Mouse (Mus musculus) liver, embryonic 11.5 days (tissue): ENCODE results near the gene Cdc42ep4. TPM values are rescaled to one million over a fixed set of nuclear protein-coding genes. Genes with fewer than 3 reads are reported as not detected.

Source experiments
- ATAC-seq: fragments of 200-750 bp; cut with Nextera tagmentation; replicated peaks from 2 replicates; pipeline ENCODE4 v1.8.0; 2017; ENCODE audit warnings: moderate number of reproducible peaks, mild to moderate bottlenecking, moderate TSS enrichment, moderate library complexity; ENCODE audit not compliant: low FRiP score
- DNase-seq: peaks from one replicate; pipeline ENCODE4 v3.0.0-alpha.2; 2017; ENCODE audit warnings: low spot score
- H3K27ac ChIP-seq: fragments of 300-500 bp; sonication (generic); 2 replicates; pipeline ENCODE4 v1.5.1; 2014; ENCODE audit warnings: mild to moderate bottlenecking, low read depth, low read length, control low read depth
- H3K27me3 ChIP-seq: fragments of 300-500 bp; sonication (generic); replicated peaks from 2 replicates; pipeline ENCODE4 v1.6.1; 2014; ENCODE audit warnings: low read length, mixed read lengths; ENCODE audit not compliant: control insufficient read depth, insufficient read depth
- H3K36me3 ChIP-seq: fragments of 300-500 bp; sonication (generic); 2 replicates; pipeline ENCODE4 v1.6.1; 2014; ENCODE audit warnings: mild to moderate bottlenecking, low read length, moderate library complexity, mixed read lengths; ENCODE audit not compliant: control insufficient read depth, insufficient read depth
- H3K4me1 ChIP-seq: fragments of 300-500 bp; sonication (generic); replicated peaks from 2 replicates; pipeline ENCODE4 v1.6.1; 2014; ENCODE audit warnings: low read length, mixed read lengths; ENCODE audit not compliant: control insufficient read depth, insufficient read depth
- H3K4me2 ChIP-seq: fragments of 300-500 bp; sonication (generic); 2 replicates; pipeline ENCODE4 v1.6.1; 2014; ENCODE audit warnings: mild to moderate bottlenecking, control low read depth, moderate library complexity
- H3K4me3 ChIP-seq: fragments of 300-500 bp; sonication (generic); 2 replicates; pipeline ENCODE4 v1.5.1; 2014; ENCODE audit warnings: low read depth, low read length, control low read depth
- H3K9ac ChIP-seq: fragments of 300-500 bp; sonication (generic); 2 replicates; pipeline ENCODE4 v1.6.1; 2014; ENCODE audit warnings: low read depth, low read length, control low read depth
- H3K9me3 ChIP-seq: fragments of 300-500 bp; sonication (generic); 2 replicates; pipeline ENCODE4 v1.6.1; 2016; ENCODE audit warnings: low read length, inconsistent platforms, mixed read lengths; ENCODE audit not compliant: control insufficient read depth
- WGBS: fragments of 180-500 bp; shearing (Covaris S2); extraction: QIAGEN DNeasy Blood & Tissue Kit; methylation state at CpG from one replicate; pipeline ENCODE4 v1.1.7; 2014; 5-methylcytosine and 5-hydroxymethylcytosine counted together
- polyA plus RNA-seq: library from polyadenylated mRNA; unstranded; fragments of >200 nt; fragmentation: Nextera tagmentation; extraction: Ambion mirVana; gene quantifications from 2 replicates; pipeline ENCODE4 v1.2.1, GENCODE M21; 2014

The Cdc42ep4 gene
- polyA plus RNA-seq, 1 experiment from 2014 or later: 29.5 TPM

DNA sequence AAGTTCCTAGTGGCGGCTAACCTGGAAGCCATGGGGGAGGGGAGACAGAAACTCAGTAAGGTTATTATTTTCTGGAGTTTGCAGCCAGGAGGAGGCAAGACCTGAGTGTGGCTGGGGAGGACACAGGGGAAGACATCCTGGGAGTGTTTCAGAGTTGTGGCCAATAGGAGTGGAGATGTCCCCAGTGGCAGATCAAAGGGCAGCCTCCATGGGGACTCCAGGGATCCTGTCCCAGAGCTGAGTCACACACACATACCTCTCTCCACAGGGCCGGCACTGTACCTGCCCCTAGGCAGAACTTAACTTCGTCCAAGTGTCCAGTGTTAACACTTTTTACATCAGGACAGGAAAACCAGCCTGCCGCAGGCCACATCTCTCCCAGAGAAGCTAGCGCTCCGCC is 16.5 kb downstream of the Cdc42ep4 start:
- Histone ChIP-seq H3K9me3 (no peaks in the 10 kb centered on the region), H3K27ac (no peak overlapping the region), H3K4me1 (peaks cover 46% of the 10 kb centered on the region), H3K4me3 (no peak overlapping the region), H3K4me2 (no peak overlapping the region), H3K36me3 (no peaks in the 10 kb centered on the region; the same call in 1 of the 2 replicates), H3K9ac (no peak overlapping the region), H3K27me3 (no peaks in the 10 kb centered on the region)
- no peak for ATAC-seq
- DNase-seq: no peak
- WGBS: 69% methylated on average over 6 of the region's 6 CpGs

- H3K4me2 ChIP-seq: no peak overlapping the region
Measured at GRCm38 (mm10) chr11:113733631-113734364, 17.9 kb downstream of the Cdc42ep4 start.

GRCm38 (mm10) chr11:113731945-113732612 is 19.6 kb downstream of the Cdc42ep4 start:
- H3K27ac ChIP-seq: no peak overlapping the region
- no peak overlapping the region for H3K4me3 ChIP-seq
- peaks cover 42% of the 10 kb centered on the region for H3K4me1 ChIP-seq
- H3K9me3 ChIP-seq: no peaks in the 10 kb centered on the region
- DNase-seq: no peak
- no peak overlapping the region for H3K9ac ChIP-seq
- no peak overlapping the region for H3K4me2 ChIP-seq
- 92% methylated on average over 10 of the region's 10 CpGs for WGBS
- ATAC-seq: no peak
- H3K36me3 ChIP-seq: peaks cover 21% of the 10 kb centered on the region
- no peaks in the 10 kb centered on the region for H3K27me3 ChIP-seq

More at GRCm38 (mm10) chr11:113733631-113734364, 17.9 kb downstream of the Cdc42ep4 start:
- H3K9me3 ChIP-seq: no peaks in the 10 kb centered on the region
- no peak overlapping the region for H3K4me3 ChIP-seq
- 66% methylated on average over 6 of the region's 6 CpGs for WGBS
- ATAC-seq (no peak), DNase-seq (no peak)
- no peaks in the 10 kb centered on the region for H3K27me3 ChIP-seq
- H3K9ac ChIP-seq: 0 out of 2 replicates have a peak overlapping the region, but pooled peaks have one; percentile 0
- peaks cover 4% of the 10 kb centered on the region for H3K36me3 ChIP-seq
- H3K4me1 ChIP-seq: peaks cover 44% of the 10 kb centered on the region
- H3K27ac ChIP-seq: no peak overlapping the region

GRCm38 (mm10) chr11:113730879-113731278 is 20.8 kb downstream of the Cdc42ep4 start:
- ATAC-seq (no peak), DNase-seq (no peak)
- Histone ChIP-seq H3K4me2 (no peak overlapping the region), H3K27me3 (no peaks in the 10 kb centered on the region), H3K27ac (no peak overlapping the region), H3K4me3 (no peak overlapping the region), H3K9me3 (no peaks in the 10 kb centered on the region), H3K9ac (no peak overlapping the region), H3K4me1 (peaks cover 40% of the 10 kb centered on the region), H3K36me3 (peaks cover 29% of the 10 kb centered on the region)
- 62% methylated on average over 3 of the region's 3 CpGs for WGBS

DNA sequence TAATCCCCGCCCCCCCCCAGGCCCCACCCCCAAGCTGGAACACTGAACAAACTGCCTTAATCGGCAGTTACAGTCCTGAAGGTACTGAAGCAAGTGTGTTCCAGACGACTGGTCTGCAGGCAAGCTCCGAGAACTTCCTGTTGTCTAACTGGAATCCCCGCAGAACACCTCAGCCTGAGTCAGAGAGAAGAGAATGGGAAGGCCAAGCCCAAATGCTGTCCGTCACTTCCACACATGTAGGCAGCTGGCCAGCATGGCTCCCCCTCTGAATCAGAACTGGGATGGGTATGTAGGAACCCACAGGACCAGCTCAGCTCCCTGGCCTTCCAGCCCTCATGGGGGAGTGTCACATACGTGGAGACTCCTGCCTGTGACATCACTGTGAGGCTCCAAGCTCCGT is 21.8 kb downstream of the Cdc42ep4 start:
- ATAC-seq (no peak), DNase-seq (no peak)
- Histone ChIP-seq H3K4me3 (no peak overlapping the region), H3K27me3 (no peaks in the 10 kb centered on the region), H3K27ac (no peak overlapping the region), H3K4me1 (peaks cover 31% of the 10 kb centered on the region), H3K9ac (no peak overlapping the region), H3K4me2 (no peak overlapping the region), H3K9me3 (no peaks in the 10 kb centered on the region), H3K36me3 (peaks cover 29% of the 10 kb centered on the region)
- WGBS: 64% methylated on average over 8 of the region's 8 CpGs

- Histone ChIP-seq H3K9ac (no peak overlapping the region), H3K36me3 (peaks cover 29% of the 10 kb centered on the region), H3K27ac (no peak overlapping the region), H3K4me3 (no peak overlapping the region), H3K4me1 (peaks cover 26% of the 10 kb centered on the region), H3K9me3 (no peaks in the 10 kb centered on the region), H3K4me2 (no peak overlapping the region), H3K27me3 (no peaks in the 10 kb centered on the region)
- no peak for DNase-seq
- no peak for ATAC-seq
- 94% methylated on average over 21 of the region's 21 CpGs for WGBS
Measured at GRCm38 (mm10) chr11:113729239-113729638, 22.4 kb downstream of the Cdc42ep4 start.

- H3K36me3 ChIP-seq: peaks cover 29% of the 10 kb centered on the region
- H3K9ac ChIP-seq: no peak overlapping the region
- H3K4me1 ChIP-seq: peaks cover 14% of the 10 kb centered on the region
- no peaks in the 10 kb centered on the region for H3K9me3 ChIP-seq
- H3K4me3 ChIP-seq: no peak overlapping the region
- H3K4me2 ChIP-seq: no peak overlapping the region
- no peak overlapping the region for H3K27ac ChIP-seq
- 82% methylated on average over 6 of the region's 6 CpGs for WGBS
- H3K27me3 ChIP-seq: no peaks in the 10 kb centered on the region
- ATAC-seq (no peak), DNase-seq (no peak)
Measured at GRCm38 (mm10) chr11:113727992-113728391, 23.7 kb downstream of the Cdc42ep4 start.

DNA sequence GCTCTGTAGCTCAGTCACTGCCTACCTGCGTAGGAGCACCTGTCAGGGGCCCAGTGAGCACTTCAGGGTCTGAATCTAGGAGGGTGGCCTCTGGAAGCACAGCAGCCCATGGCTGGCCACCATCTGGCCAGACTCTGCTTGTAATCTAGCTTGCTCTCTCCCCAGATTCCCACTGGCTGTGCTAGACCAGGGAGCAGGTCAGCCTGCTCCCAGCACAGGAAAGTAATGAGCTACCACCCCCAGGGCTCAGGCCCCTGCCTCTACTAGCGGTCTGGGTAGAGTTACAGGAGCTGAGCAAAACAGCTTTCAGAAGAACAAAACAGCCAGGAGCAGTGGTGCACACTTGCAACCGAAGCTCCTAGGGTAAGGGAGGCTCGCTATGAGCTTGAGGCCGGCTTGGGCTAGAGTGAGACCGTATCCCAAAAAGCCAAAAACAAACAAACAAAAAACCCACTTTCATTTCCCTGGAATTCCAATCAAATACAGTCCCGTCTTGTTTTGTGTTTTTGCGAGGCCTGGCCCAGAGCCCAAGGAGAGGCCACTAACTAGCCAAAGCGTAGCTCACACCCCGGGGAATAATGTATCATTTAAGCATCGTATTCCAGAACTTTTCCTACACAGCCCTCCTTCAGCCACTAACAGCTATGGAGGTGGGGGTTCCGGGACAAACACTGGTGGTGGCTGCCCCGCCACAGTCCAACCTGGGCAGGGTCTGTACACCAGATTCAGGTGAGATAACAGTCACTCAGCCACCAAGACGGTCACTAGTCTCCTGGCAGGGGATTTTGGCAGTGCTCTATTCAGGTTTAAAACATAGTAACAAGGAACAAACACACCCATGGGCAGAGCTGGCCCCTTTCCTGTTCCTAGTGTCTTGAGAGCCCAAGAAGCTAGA is 24.4 kb downstream of the Cdc42ep4 start:
- DNase-seq (no peak), ATAC-seq (no peak)
- no peak overlapping the region for H3K9ac ChIP-seq
- no peaks in the 10 kb centered on the region for H3K9me3 ChIP-seq
- H3K36me3 ChIP-seq: peaks cover 29% of the 10 kb centered on the region
- peaks cover 10% of the 10 kb centered on the region for H3K4me1 ChIP-seq
- H3K27me3 ChIP-seq: no peaks in the 10 kb centered on the region
- no peak overlapping the region for H3K4me3 ChIP-seq
- H3K27ac ChIP-seq: no peak overlapping the region
- no peak overlapping the region for H3K4me2 ChIP-seq
- WGBS: 93% methylated on average over 14 of the region's 14 CpGs
